Mouse (Mus musculus): ENCODE data around the gene Tmem163.

DNA sequence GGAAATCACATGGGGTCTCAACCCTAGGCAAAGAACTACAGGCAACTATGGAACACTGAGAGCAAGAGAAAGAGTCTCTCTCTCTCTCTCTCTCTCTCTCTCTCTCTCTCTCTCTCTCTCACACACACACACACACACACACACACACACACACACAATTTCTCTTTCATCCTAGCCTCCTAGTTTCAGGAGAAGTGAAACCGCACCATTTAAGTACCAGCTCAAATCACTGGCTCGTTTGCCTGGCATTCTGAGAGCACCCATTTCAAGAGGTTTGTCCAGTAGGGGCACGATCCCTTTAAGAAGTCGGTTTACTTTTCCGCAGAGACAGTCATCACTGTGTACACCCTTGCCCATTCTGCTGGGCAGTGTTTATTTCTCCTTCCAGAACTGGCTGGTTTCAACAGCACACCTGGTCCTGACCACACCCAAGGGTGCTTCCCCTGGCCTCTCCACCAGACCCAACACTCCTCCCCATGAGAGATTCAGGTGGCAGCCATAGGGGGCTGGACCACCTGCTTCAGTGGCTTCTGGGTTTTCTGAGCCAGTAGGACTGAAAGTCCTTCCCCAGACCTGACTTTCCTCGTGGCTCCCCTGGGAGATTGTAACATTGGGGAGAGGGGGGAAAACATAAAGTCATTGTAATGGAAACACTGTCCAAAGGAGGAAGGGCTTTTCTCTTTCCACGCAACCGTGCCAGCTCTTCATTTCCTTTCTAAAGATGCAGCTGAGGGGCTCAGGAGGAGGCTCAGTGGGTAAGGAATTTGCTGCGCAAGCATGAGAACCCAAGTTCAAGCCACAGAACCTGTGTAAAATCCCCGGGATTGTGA, 5.9 kb downstream of the Tmem163 start:
- no peak for TF ChIP-seq CTCF (IDR thresholded peaks at IDR 0.05; ENCODE audit: extremely low read depth, insufficient read length, insufficient replicate concordance, low read depth, low read length)
- no peak for TF ChIP-seq POLR2A (IDR thresholded peaks at IDR 0.05; ENCODE audit: low read depth, low read length)

All from small intestine, adult 2 months (tissue).